Mouse (Mus musculus) liver, embryonic 11.5 days (tissue): ENCODE measurements at regions not wholly inside any gene's neighbourhood (a gene's known extent, or its start where the extent isn't known, plus 50 kb on each side); places are given as distances from the start of the nearest gene placed in this dataset.
A peak's percentile ranks its signal among the peaks of the same experiment; 100 is the strongest.

ENCODE experiments used
- ATAC-seq: fragments of 200-750 bp; cut with Nextera tagmentation; replicated peaks from 2 replicates; pipeline ENCODE4 v1.8.0; 2017; ENCODE audit warnings: moderate number of reproducible peaks, mild to moderate bottlenecking, moderate TSS enrichment, moderate library complexity; ENCODE audit not compliant: low FRiP score
- DNase-seq: peaks from one replicate; pipeline ENCODE4 v3.0.0-alpha.2; 2017; ENCODE audit warnings: low spot score
- H3K27ac ChIP-seq: fragments of 300-500 bp; sonication (generic); 2 replicates; pipeline ENCODE4 v1.5.1; 2014; ENCODE audit warnings: mild to moderate bottlenecking, low read depth, low read length, control low read depth
- H3K27me3 ChIP-seq: fragments of 300-500 bp; sonication (generic); replicated peaks from 2 replicates; pipeline ENCODE4 v1.6.1; 2014; ENCODE audit warnings: low read length, mixed read lengths; ENCODE audit not compliant: control insufficient read depth, insufficient read depth
- H3K36me3 ChIP-seq: fragments of 300-500 bp; sonication (generic); 2 replicates; pipeline ENCODE4 v1.6.1; 2014; ENCODE audit warnings: mild to moderate bottlenecking, low read length, moderate library complexity, mixed read lengths; ENCODE audit not compliant: control insufficient read depth, insufficient read depth
- H3K4me1 ChIP-seq: fragments of 300-500 bp; sonication (generic); replicated peaks from 2 replicates; pipeline ENCODE4 v1.6.1; 2014; ENCODE audit warnings: low read length, mixed read lengths; ENCODE audit not compliant: control insufficient read depth, insufficient read depth
- H3K4me2 ChIP-seq: fragments of 300-500 bp; sonication (generic); 2 replicates; pipeline ENCODE4 v1.6.1; 2014; ENCODE audit warnings: mild to moderate bottlenecking, control low read depth, moderate library complexity
- H3K4me3 ChIP-seq: fragments of 300-500 bp; sonication (generic); 2 replicates; pipeline ENCODE4 v1.5.1; 2014; ENCODE audit warnings: low read depth, low read length, control low read depth
- H3K9ac ChIP-seq: fragments of 300-500 bp; sonication (generic); 2 replicates; pipeline ENCODE4 v1.6.1; 2014; ENCODE audit warnings: low read depth, low read length, control low read depth
- H3K9me3 ChIP-seq: fragments of 300-500 bp; sonication (generic); 2 replicates; pipeline ENCODE4 v1.6.1; 2016; ENCODE audit warnings: low read length, inconsistent platforms, mixed read lengths; ENCODE audit not compliant: control insufficient read depth
- WGBS: fragments of 180-500 bp; shearing (Covaris S2); extraction: QIAGEN DNeasy Blood & Tissue Kit; methylation state at CpG from one replicate; pipeline ENCODE4 v1.1.7; 2014; 5-methylcytosine and 5-hydroxymethylcytosine counted together

GRCm38 (mm10) chr3:148762541-148763225, 227.7 kb downstream of the Adgrl2 start:
- Histone ChIP-seq H3K4me2 (no peak overlapping the region), H3K9me3 (no peaks in the 10 kb centered on the region), H3K9ac (no peak overlapping the region), H3K27ac (no peak overlapping the region), H3K4me3 (no peak overlapping the region), H3K4me1 (no peaks in the 10 kb centered on the region), H3K27me3 (no peaks in the 10 kb centered on the region), H3K36me3 (no peaks in the 10 kb centered on the region)
- DNase-seq (no peak), ATAC-seq (0 out of 2 replicates have a peak, but pooled peaks have one; percentile 18)
- WGBS: 42% methylated on average over 11 of the region's 11 CpGs

GRCm38 (mm10) chr3:148761586-148761985, 228.8 kb downstream of the Adgrl2 start:
- no peaks in the 10 kb centered on the region for H3K36me3 ChIP-seq
- no peak overlapping the region for H3K27ac ChIP-seq
- H3K27me3 ChIP-seq: no peaks in the 10 kb centered on the region
- no peak overlapping the region for H3K9ac ChIP-seq
- no peaks in the 10 kb centered on the region for H3K4me1 ChIP-seq
- H3K4me2 ChIP-seq: no peak overlapping the region
- no peak for ATAC-seq
- DNase-seq: no peak
- H3K4me3 ChIP-seq: no peak overlapping the region
- no peaks in the 10 kb centered on the region for H3K9me3 ChIP-seq

- Histone ChIP-seq H3K9ac (no peak overlapping the region), H3K4me1 (no peaks in the 10 kb centered on the region), H3K36me3 (no peaks in the 10 kb centered on the region), H3K4me2 (no peak overlapping the region), H3K27me3 (no peaks in the 10 kb centered on the region), H3K4me3 (no peak overlapping the region), H3K9me3 (no peaks in the 10 kb centered on the region), H3K27ac (no peak overlapping the region)
- WGBS: 86% methylated on average over 4 of the region's 4 CpGs
- ATAC-seq (no peak), DNase-seq (no peak)
These were observed 230.9 kb downstream of the Adgrl2 start for GRCm38 (mm10) chr3:148759500-148759899.

- H3K4me3 ChIP-seq: no peak overlapping the region
- 95% methylated on average over 3 of the region's 3 CpGs for WGBS
- ATAC-seq (no peak), DNase-seq (no peak)
- H3K27ac ChIP-seq: no peak overlapping the region
- no peaks in the 10 kb centered on the region for H3K9me3 ChIP-seq
- no peak overlapping the region for H3K9ac ChIP-seq
- H3K4me2 ChIP-seq: no peak overlapping the region
- H3K36me3 ChIP-seq: no peaks in the 10 kb centered on the region
- H3K4me1 ChIP-seq: no peaks in the 10 kb centered on the region
- no peaks in the 10 kb centered on the region for H3K27me3 ChIP-seq
These were observed 244.1 kb downstream of the Adgrl2 start for GRCm38 (mm10) chr3:148746234-148746633.

- H3K4me1 ChIP-seq: no peaks in the 10 kb centered on the region
- DNase-seq: no peak
- no peaks in the 10 kb centered on the region for H3K36me3 ChIP-seq
- no peaks in the 10 kb centered on the region for H3K9me3 ChIP-seq
- 79% methylated on average over 2 of the region's 2 CpGs for WGBS
- no peak overlapping the region for H3K4me3 ChIP-seq
- H3K9ac ChIP-seq: no peak overlapping the region
- H3K4me2 ChIP-seq: no peak overlapping the region
- H3K27ac ChIP-seq: no peak overlapping the region
- H3K27me3 ChIP-seq: no peaks in the 10 kb centered on the region
- ATAC-seq: no peak
These were observed 245.7 kb downstream of the Adgrl2 start for GRCm38 (mm10) chr3:148744651-148745050.

GRCm38 (mm10) chr3:148734194-148734749, 256.1 kb downstream of the Adgrl2 start:
- Histone ChIP-seq H3K27me3 (no peaks in the 10 kb centered on the region), H3K4me1 (no peaks in the 10 kb centered on the region), H3K9ac (no peak overlapping the region), H3K4me3 (no peak overlapping the region), H3K4me2 (no peak overlapping the region), H3K36me3 (no peaks in the 10 kb centered on the region), H3K9me3 (no peaks in the 10 kb centered on the region), H3K27ac (no peak overlapping the region)
- DNase-seq (no peak), ATAC-seq (no peak)
- 80% methylated on average over 13 of the region's 13 CpGs for WGBS

- Histone ChIP-seq H3K27ac (no peak overlapping the region), H3K4me3 (no peak overlapping the region), H3K36me3 (no peaks in the 10 kb centered on the region), H3K9me3 (no peaks in the 10 kb centered on the region), H3K27me3 (no peaks in the 10 kb centered on the region), H3K4me1 (no peaks in the 10 kb centered on the region), H3K9ac (no peak overlapping the region), H3K4me2 (no peak overlapping the region)
- DNase-seq: no peak
- no peak for ATAC-seq
- 65% methylated on average over 13 of the region's 13 CpGs for WGBS
These were observed 257.0 kb downstream of the Adgrl2 start for GRCm38 (mm10) chr3:148733227-148733854.

GRCm38 (mm10) chr3:148731436-148731835, 258.9 kb downstream of the Adgrl2 start:
- H3K4me1 ChIP-seq: no peaks in the 10 kb centered on the region
- 88% methylated on average over 3 of the region's 3 CpGs for WGBS
- H3K4me2 ChIP-seq: no peak overlapping the region
- ATAC-seq (no peak), DNase-seq (no peak)
- no peaks in the 10 kb centered on the region for H3K27me3 ChIP-seq
- H3K36me3 ChIP-seq: no peaks in the 10 kb centered on the region
- no peak overlapping the region for H3K27ac ChIP-seq
- no peak overlapping the region for H3K9ac ChIP-seq
- H3K4me3 ChIP-seq: no peak overlapping the region
- no peaks in the 10 kb centered on the region for H3K9me3 ChIP-seq

- no peak overlapping the region for H3K9ac ChIP-seq
- H3K27ac ChIP-seq: no peak overlapping the region
- no peaks in the 10 kb centered on the region for H3K9me3 ChIP-seq
- H3K4me3 ChIP-seq: no peak overlapping the region
- H3K27me3 ChIP-seq: no peaks in the 10 kb centered on the region
- H3K4me2 ChIP-seq: no peak overlapping the region
- H3K4me1 ChIP-seq: no peaks in the 10 kb centered on the region
- ATAC-seq (peak; percentile 72; the same call in 1 of the 2 replicates), DNase-seq (peak; percentile 38)
- WGBS: 35% methylated on average over 7 of the region's 7 CpGs
- H3K36me3 ChIP-seq: no peaks in the 10 kb centered on the region
These were observed 261.1 kb downstream of the Adgrl2 start for GRCm38 (mm10) chr3:148729242-148729680.
